Mouse (Mus musculus) kidney, embryonic 16.5 days (tissue): ENCODE results near the gene Serpinb6c. TPM values are rescaled to one million over a fixed set of nuclear protein-coding genes. Genes with fewer than 3 reads are reported as not detected.

Experiments used
- ATAC-seq: fragments of 200-750 bp; cut with Nextera tagmentation; 2 replicates; pipeline ENCODE4 v1.8.0; 2017; ENCODE audit warnings: moderate TSS enrichment; ENCODE audit not compliant: low FRiP score, low TSS enrichment
- H3K27ac ChIP-seq: fragments of 300-500 bp; sonication (generic); 2 replicates; pipeline ENCODE4 v1.5.1; 2014; ENCODE audit warnings: low read length
- H3K27me3 ChIP-seq: fragments of 300-500 bp; sonication (generic); 2 replicates; pipeline ENCODE4 v1.6.1; 2014; ENCODE audit warnings: low read length, control low read depth, mixed read lengths; ENCODE audit not compliant: insufficient read depth
- H3K36me3 ChIP-seq: fragments of 300-500 bp; sonication (generic); 2 replicates; pipeline ENCODE4 v1.6.1; 2014; ENCODE audit warnings: low read length, control low read depth, mixed read lengths; ENCODE audit not compliant: insufficient read depth
- H3K4me1 ChIP-seq: fragments of 300-500 bp; sonication (generic); 2 replicates; pipeline ENCODE4 v1.6.1; 2014; ENCODE audit warnings: low read length, control low read depth, mixed read lengths; ENCODE audit not compliant: insufficient read depth
- H3K4me2 ChIP-seq: fragments of 300-500 bp; sonication (generic); replicated peaks from 2 replicates; pipeline ENCODE4 v1.6.1; 2014; ENCODE audit warnings: low read depth, low read length
- H3K4me3 ChIP-seq: fragments of 300-500 bp; sonication (generic); 2 replicates; pipeline ENCODE4 v1.5.1; 2014; ENCODE audit warnings: mild to moderate bottlenecking, low read length
- H3K9ac ChIP-seq: fragments of 300-500 bp; sonication (generic); replicated peaks from 2 replicates; pipeline ENCODE4 v1.6.1; 2014; ENCODE audit warnings: low read length
- H3K9me3 ChIP-seq: fragments of 300-500 bp; sonication (generic); 2 replicates; pipeline ENCODE4 v1.6.1; 2016; ENCODE audit warnings: low read length, control low read depth
- WGBS: fragments of 180-500 bp; shearing (Covaris S2); extraction: QIAGEN DNeasy Blood & Tissue Kit; methylation state at CpG from one replicate; pipeline ENCODE4 v1.1.7; 2014; 5-methylcytosine and 5-hydroxymethylcytosine counted together
- polyA plus RNA-seq: library from polyadenylated mRNA; unstranded; fragments of >200 nt; fragmentation: Nextera tagmentation; extraction: Ambion mirVana; gene quantifications from 2 replicates; pipeline ENCODE4 v1.2.1, GENCODE M21; 2015

Serpinb6c gene
- polyA plus RNA-seq, 1 experiment from 2014 or later: 0.15 TPM

- peak overlapping the region; percentile 66 for H3K4me3 ChIP-seq
- H3K36me3 ChIP-seq: peaks cover 7% of the 10 kb centered on the region
- H3K4me2 ChIP-seq: peak overlapping the region; percentile 64
- H3K9ac ChIP-seq: no peak overlapping the region
- ATAC-seq: peak; percentile 65
- H3K27me3 ChIP-seq: no peaks in the 10 kb centered on the region
- H3K4me1 ChIP-seq: peaks cover 7% of the 10 kb centered on the region; the same call in 1 of the 2 replicates
- WGBS: 45% methylated on average over 6 of the region's 6 CpGs
- no peaks in the 10 kb centered on the region for H3K9me3 ChIP-seq
- H3K27ac ChIP-seq: peak overlapping the region; percentile 74; the same call in 1 of the 2 replicates
Measured at GRCm38 (mm10) chr13:33934743-33935142, 29.2 kb upstream of the Serpinb6c start.

- Histone ChIP-seq H3K4me3 (no peak overlapping the region), H3K4me2 (no peak overlapping the region), H3K36me3 (peaks cover 7% of the 10 kb centered on the region), H3K9ac (no peak overlapping the region), H3K9me3 (no peaks in the 10 kb centered on the region), H3K27ac (no peak overlapping the region), H3K4me1 (0 out of 2 replicates have a peak, but pooled peaks cover 3% of the 10 kb centered on the region), H3K27me3 (no peaks in the 10 kb centered on the region)
- no peak for ATAC-seq
- 84% methylated on average over 3 of the region's 3 CpGs for WGBS
Measured at GRCm38 (mm10) chr13:33930912-33931311, 25.4 kb upstream of the Serpinb6c start.

- Histone ChIP-seq H3K4me3 (no peak overlapping the region), H3K4me2 (no peak overlapping the region), H3K36me3 (peaks cover 7% of the 10 kb centered on the region), H3K9me3 (no peaks in the 10 kb centered on the region), H3K27me3 (no peaks in the 10 kb centered on the region), H3K4me1 (0 out of 2 replicates have a peak, but pooled peaks cover 3% of the 10 kb centered on the region), H3K9ac (no peak overlapping the region), H3K27ac (no peak overlapping the region)
- ATAC-seq: no peak
- 82% methylated on average over 2 of the region's 2 CpGs for WGBS
Measured at GRCm38 (mm10) chr13:33930281-33930680, 24.8 kb upstream of the Serpinb6c start.

- no peak overlapping the region for H3K9ac ChIP-seq
- no peak overlapping the region for H3K4me2 ChIP-seq
- no peak for ATAC-seq
- 81% methylated on average over 5 of the region's 5 CpGs for WGBS
- no peak overlapping the region for H3K4me3 ChIP-seq
- H3K9me3 ChIP-seq: no peaks in the 10 kb centered on the region
- no peaks in the 10 kb centered on the region for H3K27me3 ChIP-seq
- no peaks in the 10 kb centered on the region for H3K4me1 ChIP-seq
- H3K36me3 ChIP-seq: peaks cover 41% of the 10 kb centered on the region
- H3K27ac ChIP-seq: no peak overlapping the region
Measured at GRCm38 (mm10) chr13:33921699-33922098, 16.2 kb upstream of the Serpinb6c start.

- ATAC-seq: no peak
- Histone ChIP-seq H3K27me3 (no peaks in the 10 kb centered on the region), H3K4me1 (no peaks in the 10 kb centered on the region), H3K4me2 (no peak overlapping the region), H3K9ac (no peak overlapping the region), H3K36me3 (peaks cover 41% of the 10 kb centered on the region), H3K27ac (no peak overlapping the region), H3K4me3 (no peak overlapping the region), H3K9me3 (no peaks in the 10 kb centered on the region)
- WGBS: 94% methylated on average over 6 of the region's 6 CpGs
Measured at GRCm38 (mm10) chr13:33921041-33921440, 15.5 kb upstream of the Serpinb6c start.

GRCm38 (mm10) chr13:33906821-33907220 lies 1.3 kb upstream of the Serpinb6c start:
- Histone ChIP-seq H3K27ac (no peak overlapping the region), H3K4me3 (no peak overlapping the region), H3K27me3 (no peaks in the 10 kb centered on the region), H3K9ac (no peak overlapping the region), H3K4me1 (no peaks in the 10 kb centered on the region), H3K9me3 (no peaks in the 10 kb centered on the region), H3K4me2 (no peak overlapping the region), H3K36me3 (no peaks in the 10 kb centered on the region)
- ATAC-seq: no peak
- WGBS: 81% methylated on average over 3 of the region's 3 CpGs

- no peaks in the 10 kb centered on the region for H3K4me1 ChIP-seq
Measured at GRCm38 (mm10) chr13:33903290-33903689, 2.2 kb downstream of the Serpinb6c start.

GRCm38 (mm10) chr13:33894207-33894606 lies 11.3 kb downstream of the Serpinb6c start:
- Histone ChIP-seq H3K36me3 (no peaks in the 10 kb centered on the region), H3K4me2 (no peak overlapping the region), H3K4me3 (no peak overlapping the region), H3K27ac (no peak overlapping the region), H3K27me3 (no peaks in the 10 kb centered on the region), H3K9ac (no peak overlapping the region), H3K4me1 (no peaks in the 10 kb centered on the region), H3K9me3 (no peaks in the 10 kb centered on the region)
- ATAC-seq: no peak
- 41% methylated on average over 2 of the region's 2 CpGs for WGBS

More at GRCm38 (mm10) chr13:33903290-33903689, 2.2 kb downstream of the Serpinb6c start:
- H3K9ac ChIP-seq: no peak overlapping the region
- H3K27me3 ChIP-seq: no peaks in the 10 kb centered on the region
- no peaks in the 10 kb centered on the region for H3K36me3 ChIP-seq
- no peak overlapping the region for H3K4me2 ChIP-seq
- ATAC-seq: no peak
- WGBS: 85% methylated on average over 2 of the region's 2 CpGs
- no peak overlapping the region for H3K4me3 ChIP-seq
- no peak overlapping the region for H3K27ac ChIP-seq
- H3K9me3 ChIP-seq: no peaks in the 10 kb centered on the region

- WGBS: 44% methylated on average over 1 of the region's 1 CpGs
- H3K4me1 ChIP-seq: no peaks in the 10 kb centered on the region
- H3K27ac ChIP-seq: no peak within 1 kb of the TSS
- no peak within 1 kb of the TSS for H3K4me3 ChIP-seq
- no peak within 1 kb of the TSS for H3K4me2 ChIP-seq
- H3K9me3 ChIP-seq: no peaks in the 10 kb centered on the region
- no peaks in the 10 kb centered on the region for H3K36me3 ChIP-seq
- H3K27me3 ChIP-seq: no peaks in the 10 kb centered on the region
- H3K9ac ChIP-seq: no peak within 1 kb of the TSS
- no peak for ATAC-seq
Measured at GRCm38 (mm10) chr13:33843308-33843707, 62.2 kb downstream of the Serpinb6c start, which contains the start of gene Serpinb6e. TSS of gene Serpinb6e (minus strand) at chr13:33843408.

GRCm38 (mm10) chr13:33830751-33831150 lies 74.8 kb downstream of the Serpinb6c start:
- no peak for ATAC-seq
- Histone ChIP-seq H3K4me1 (no peaks in the 10 kb centered on the region), H3K27me3 (no peaks in the 10 kb centered on the region), H3K36me3 (no peaks in the 10 kb centered on the region), H3K4me3 (no peak overlapping the region), H3K4me2 (no peak overlapping the region), H3K9me3 (no peaks in the 10 kb centered on the region), H3K27ac (no peak overlapping the region), H3K9ac (no peak overlapping the region)
- WGBS: 82% methylated on average over 2 of the region's 2 CpGs
